Mouse (Mus musculus) erythroblast, embryonic 14.5 days (primary cell): Measurements from ENCODE around the gene Htr6. TPM values are rescaled to one million over a fixed set of nuclear protein-coding genes. Genes with fewer than 3 reads are reported as not detected.

Experiments
- H3K27me3 ChIP-seq: 2 replicates; pipeline ENCODE4 v1.6.1; 2012; ENCODE audit warnings: inconsistent platforms; ENCODE audit not compliant: control insufficient read depth
- H3K36me3 ChIP-seq: 2 replicates; pipeline ENCODE4 v1.6.1; 2012; ENCODE audit warnings: mild to moderate bottlenecking, inconsistent platforms; ENCODE audit not compliant: control insufficient read depth
- H3K4me1 ChIP-seq: 2 replicates; pipeline ENCODE4 v1.6.1; 2012; ENCODE audit warnings: inconsistent platforms; ENCODE audit not compliant: control insufficient read depth
- H3K4me3 ChIP-seq: replicated peaks from 2 replicates; pipeline ENCODE3; 2012; ENCODE audit warnings: moderate library complexity, mild to moderate bottlenecking, inconsistent platforms
- H3K9me3 ChIP-seq: 2 replicates; pipeline ENCODE4 v1.6.1; 2012; ENCODE audit warnings: low read length, inconsistent platforms, mixed read lengths; ENCODE audit not compliant: control insufficient read depth
- GATA1 ChIP-seq: IDR thresholded peaks from 2 replicates; pipeline ENCODE4 v1.6.1; 2012; ENCODE audit warnings: low read length, inconsistent platforms, mixed read lengths
- TAL1 ChIP-seq: IDR thresholded peaks from 3 replicates; pipeline ENCODE4 v1.6.1; 2012; ENCODE audit warnings: low read length, inconsistent platforms, mixed read lengths
- polyA plus RNA-seq: library from polyadenylated mRNA; stranded (reverse); fragments of >175 nt; gene quantifications from 2 replicates; pipeline ENCODE4 v1.2.3, GENCODE M21; 2012

The Htr6 gene
- polyA plus RNA-seq, 1 experiment: not detected

- Histone ChIP-seq H3K36me3 (no peaks in the 10 kb centered on the region), H3K9me3 (no peaks in the 10 kb centered on the region), H3K4me1 (no peaks in the 10 kb centered on the region), H3K4me3 (no peak overlapping the region), H3K27me3 (no peaks in the 10 kb centered on the region)
- no peak for TF ChIP-seq GATA1
- TF ChIP-seq TAL1: no peak
Measured at GRCm38 (mm10) chr4:139030675-139031074, 44.7 kb downstream of the Htr6 start.

- no peaks in the 10 kb centered on the region for H3K9me3 ChIP-seq
- H3K27me3 ChIP-seq: no peaks in the 10 kb centered on the region
- no peak overlapping the region for H3K4me3 ChIP-seq
- no peaks in the 10 kb centered on the region for H3K36me3 ChIP-seq
- TF ChIP-seq GATA1 (no peak), TAL1 (no peak)
- peaks cover 5% of the 10 kb centered on the region for H3K4me1 ChIP-seq
Measured at GRCm38 (mm10) chr4:139024379-139024778, 51.0 kb downstream of the Htr6 start.

DNA sequence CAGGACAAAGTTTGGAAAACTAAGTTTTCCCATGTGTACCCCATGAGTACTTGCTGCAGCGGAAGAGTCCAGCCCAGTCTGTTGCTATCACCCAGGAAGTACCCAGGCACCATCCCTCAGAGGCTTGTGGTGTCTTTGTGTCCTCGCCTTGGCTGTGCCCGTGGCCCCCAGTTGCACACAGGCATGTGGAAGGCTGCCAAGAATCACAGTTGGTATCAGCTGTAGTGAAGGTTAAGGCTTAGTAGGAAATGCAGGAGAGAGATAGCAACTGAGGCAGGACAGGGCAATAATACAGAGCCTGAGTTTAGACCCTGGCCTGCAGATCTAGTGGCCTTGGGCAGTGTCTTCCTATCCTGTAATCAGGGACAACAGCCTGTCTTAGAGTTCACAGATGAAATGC lies 55.0 kb downstream of the Htr6 start:
- Histone ChIP-seq H3K4me3 (no peak overlapping the region), H3K36me3 (no peaks in the 10 kb centered on the region), H3K9me3 (no peaks in the 10 kb centered on the region), H3K4me1 (peaks cover 6% of the 10 kb centered on the region), H3K27me3 (no peaks in the 10 kb centered on the region)
- TF ChIP-seq GATA1 (no peak), TAL1 (no peak)

DNA sequence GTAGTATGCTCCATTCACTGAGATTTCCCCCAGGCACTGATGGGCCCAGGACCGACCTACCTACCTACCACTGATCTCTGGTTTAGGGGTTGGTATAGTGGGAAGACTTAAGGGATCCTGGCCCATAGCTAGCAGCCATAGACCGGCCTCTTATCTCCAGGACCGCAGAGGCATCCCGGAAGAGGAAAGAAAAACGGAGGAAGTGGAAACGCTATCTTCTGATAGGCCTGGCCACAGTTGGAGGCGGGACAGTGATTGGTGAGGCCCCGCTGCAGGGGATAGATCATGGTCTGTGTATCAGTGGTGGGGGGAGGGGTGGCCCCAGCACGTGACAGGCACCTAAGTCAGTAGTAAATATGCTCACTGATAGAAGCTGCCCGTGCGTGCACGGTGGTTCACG lies 56.0 kb downstream of the Htr6 start:
- Histone ChIP-seq H3K9me3 (0 out of 2 replicates have a peak, but pooled peaks cover 2% of the 10 kb centered on the region), H3K4me3 (no peak overlapping the region), H3K36me3 (no peaks in the 10 kb centered on the region), H3K4me1 (peaks cover 6% of the 10 kb centered on the region), H3K27me3 (no peaks in the 10 kb centered on the region)
- TF ChIP-seq TAL1 (no peak), GATA1 (no peak)

DNA sequence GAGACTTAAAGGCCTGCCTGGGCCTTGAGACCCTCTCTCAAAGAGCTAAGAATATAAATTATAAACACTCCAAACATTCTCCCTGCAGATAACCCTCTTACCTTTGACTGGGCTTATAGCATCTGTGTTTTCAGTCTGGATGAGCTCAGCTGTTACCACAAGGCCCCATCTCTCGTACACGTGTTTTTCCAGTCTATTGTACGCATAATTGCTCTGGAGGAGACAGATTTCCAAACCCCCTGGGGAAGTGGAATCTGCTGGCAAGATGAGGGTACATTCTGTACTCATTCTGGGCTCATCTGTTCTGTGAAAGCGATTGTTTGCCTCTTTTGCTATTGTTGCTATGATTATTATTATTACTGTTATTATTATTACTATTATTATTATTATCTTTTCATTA lies 56.4 kb downstream of the Htr6 start:
- Histone ChIP-seq H3K4me1 (peaks cover 6% of the 10 kb centered on the region), H3K9me3 (peaks cover 5% of the 10 kb centered on the region; the same call in 1 of the 2 replicates), H3K27me3 (no peaks in the 10 kb centered on the region), H3K36me3 (no peaks in the 10 kb centered on the region), H3K4me3 (no peak overlapping the region)
- TF ChIP-seq GATA1 (no peak), TAL1 (no peak)

- Histone ChIP-seq H3K27me3 (no peaks in the 10 kb centered on the region), H3K4me3 (no peak overlapping the region), H3K9me3 (peaks cover 7% of the 10 kb centered on the region; the same call in 1 of the 2 replicates), H3K36me3 (no peaks in the 10 kb centered on the region), H3K4me1 (peaks cover 6% of the 10 kb centered on the region)
- TF ChIP-seq TAL1 (no peak), GATA1 (no peak)
Measured at GRCm38 (mm10) chr4:139018388-139018787, 57.0 kb downstream of the Htr6 start.

- no peak overlapping the region for H3K4me3 ChIP-seq
- TF ChIP-seq TAL1 (no peak), GATA1 (no peak)
- no peaks in the 10 kb centered on the region for H3K36me3 ChIP-seq
- peaks cover 7% of the 10 kb centered on the region; the same call in 1 of the 2 replicates for H3K9me3 ChIP-seq
- H3K4me1 ChIP-seq: peaks cover 4% of the 10 kb centered on the region
- no peaks in the 10 kb centered on the region for H3K27me3 ChIP-seq
Measured at GRCm38 (mm10) chr4:139014793-139015192, 60.6 kb downstream of the Htr6 start.

DNA sequence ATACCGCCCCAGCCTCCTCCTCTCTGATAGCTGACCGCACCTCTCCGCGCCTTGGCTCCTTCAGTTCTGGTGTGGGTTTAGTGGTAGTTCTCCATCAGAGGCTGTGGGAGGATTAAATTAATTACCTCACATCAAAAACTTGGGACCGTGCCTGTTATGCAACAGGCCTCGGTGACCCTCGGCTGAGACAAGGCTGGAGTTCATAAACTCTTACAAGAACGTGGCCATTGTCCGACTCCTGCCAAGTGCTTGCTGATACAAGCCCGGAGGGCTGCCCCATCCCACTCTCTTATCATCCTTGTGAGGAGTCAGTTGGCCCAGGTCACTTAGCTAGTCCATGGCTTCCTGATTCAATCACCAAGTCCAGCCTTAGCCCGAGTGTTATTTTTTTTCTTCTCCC lies 62.1 kb downstream of the Htr6 start:
- TF ChIP-seq GATA1 (no peak), TAL1 (no peak)
- Histone ChIP-seq H3K4me3 (no peak overlapping the region), H3K27me3 (no peaks in the 10 kb centered on the region), H3K9me3 (peaks cover 7% of the 10 kb centered on the region; the same call in 1 of the 2 replicates), H3K4me1 (no peaks in the 10 kb centered on the region), H3K36me3 (no peaks in the 10 kb centered on the region)

- TF ChIP-seq GATA1 (no peak), TAL1 (no peak)
- no peaks in the 10 kb centered on the region for H3K27me3 ChIP-seq
- no peaks in the 10 kb centered on the region for H3K4me1 ChIP-seq
- no peak overlapping the region for H3K4me3 ChIP-seq
- H3K36me3 ChIP-seq: no peaks in the 10 kb centered on the region
- H3K9me3 ChIP-seq: peaks cover 7% of the 10 kb centered on the region; the same call in 1 of the 2 replicates
Measured at GRCm38 (mm10) chr4:139011201-139011702, 64.1 kb downstream of the Htr6 start.

Other genes starting within 250 kb of the Htr6 start
- gene Pla2g5, start 212.1 kb downstream of the Htr6 start, polyA plus RNA-seq: not detected in 2 replicates
- gene Gm13030, start 201.6 kb downstream of the Htr6 start, polyA plus RNA-seq: not detected in 2 replicates
- gene Pla2g2e, start 197.6 kb downstream of the Htr6 start, polyA plus RNA-seq: not detected in 2 replicates
- 0.27 and 0.41 TPM in 2 replicates for gene Otud3, start 161.6 kb downstream of the Htr6 start, polyA plus RNA-seq
- not detected in 2 replicates for gene Rnf186, start 108.5 kb downstream of the Htr6 start, polyA plus RNA-seq
- gene Tmco4, start 102.7 kb downstream of the Htr6 start, polyA plus RNA-seq: 0.08 and 0.13 TPM in 2 replicates
- 0.03 TPM in 1 of 2 replicates, not detected in the other for gene Nbl1, start 17.4 kb upstream of the Htr6 start, polyA plus RNA-seq
- 3.1 and 4.0 TPM in 2 replicates for gene Minos1, start 55.5 kb upstream of the Htr6 start, polyA plus RNA-seq
- 3.3 and 4.7 TPM in 2 replicates for gene Capzb, start 117.3 kb upstream of the Htr6 start, polyA plus RNA-seq
- 0.74 and 0.82 TPM in 2 replicates for gene Pqlc2, start 235.1 kb upstream of the Htr6 start, polyA plus RNA-seq
- gene Akr7a5, start 235.2 kb upstream of the Htr6 start, polyA plus RNA-seq: 2.4 and 2.7 TPM in 2 replicates